Mouse (Mus musculus): ENCODE data around the gene Sgpl1. TPM values are rescaled to one million over a fixed set of nuclear protein-coding genes. Genes with fewer than 3 reads are reported as not detected.

Sgpl1 gene
- polyA plus RNA-seq, 1 experiment = not detected

GRCm38 (mm10) chr10:61146119-61146806 lies 1.2 kb downstream of the Sgpl1 start:
- WGBS = under 1% methylated on average over 52 of the region's 53 CpGs
- TF ChIP-seq CTCF (IDR thresholded peaks at IDR 0.05; ENCODE audit: insufficient read depth, low read depth, low read length) (no peak), POLR2A (IDR thresholded peaks at IDR 0.05; ENCODE audit: insufficient read depth, low read depth, low read length) (no peak)
- Histone ChIP-seq H3K4me1 (ENCODE audit: control insufficient read depth, insufficient read depth, low read length) (no peaks in the 10 kb centered on the region), H3K27ac (ENCODE audit: insufficient read depth, low read depth, low read length) (peak overlapping the region; percentile 63; the same call in 1 of the 2 replicates), H3K4me3 (ENCODE audit: insufficient read depth, low read depth, low read length) (peak overlapping the region; percentile 77)

- 0 out of 2 replicates have a peak overlapping the region, but pooled peaks have one; percentile 63 for H3K27ac ChIP-seq (ENCODE audit: insufficient read depth, low read depth, low read length)
- 0% methylated on average over 3 of the region's 3 CpGs for WGBS
- TF ChIP-seq CTCF (IDR thresholded peaks at IDR 0.05; ENCODE audit: insufficient read depth, low read depth, low read length) (no peak), POLR2A (IDR thresholded peaks at IDR 0.05; ENCODE audit: insufficient read depth, low read depth, low read length) (no peak)
- H3K4me1 ChIP-seq (ENCODE audit: control insufficient read depth, insufficient read depth, low read length) = no peaks in the 10 kb centered on the region
- peak overlapping the region; percentile 77 for H3K4me3 ChIP-seq (ENCODE audit: insufficient read depth, low read depth, low read length)
These were observed 1.8 kb downstream of the Sgpl1 start for GRCm38 (mm10) chr10:61145766-61146118.

- 93% methylated on average over 2 of the region's 2 CpGs for WGBS
- H3K4me1 ChIP-seq (ENCODE audit: control insufficient read depth, insufficient read depth, low read length) = no peaks in the 10 kb centered on the region
- no peak overlapping the region for H3K4me3 ChIP-seq (ENCODE audit: insufficient read depth, low read depth, low read length)
- no peak overlapping the region for H3K27ac ChIP-seq (ENCODE audit: insufficient read depth, low read depth, low read length)
- TF ChIP-seq POLR2A (IDR thresholded peaks at IDR 0.05; ENCODE audit: insufficient read depth, low read depth, low read length) = no peak
- no peak for TF ChIP-seq CTCF (IDR thresholded peaks at IDR 0.05; ENCODE audit: insufficient read depth, low read depth, low read length)
These were observed 4.2 kb downstream of the Sgpl1 start for GRCm38 (mm10) chr10:61143343-61143742.

- H3K4me3 ChIP-seq (ENCODE audit: insufficient read depth, low read depth, low read length) = no peak overlapping the region
- TF ChIP-seq POLR2A (IDR thresholded peaks at IDR 0.05; ENCODE audit: insufficient read depth, low read depth, low read length) (no peak), CTCF (IDR thresholded peaks at IDR 0.05; ENCODE audit: insufficient read depth, low read depth, low read length) (no peak)
- WGBS = 84% methylated on average over 1 of the region's 1 CpGs
- no peaks in the 10 kb centered on the region for H3K4me1 ChIP-seq (ENCODE audit: control insufficient read depth, insufficient read depth, low read length)
- H3K27ac ChIP-seq (ENCODE audit: insufficient read depth, low read depth, low read length) = no peak overlapping the region
These were observed 9.9 kb downstream of the Sgpl1 start for GRCm38 (mm10) chr10:61137567-61137966.

- whole genome bisulfite sequencing = 76% methylated on average over 3 of the region's 3 CpGs
- H3K4me1 ChIP-seq (ENCODE audit: control insufficient read depth, insufficient read depth, low read length) = no peaks in the 10 kb centered on the region
- no peak overlapping the region for H3K4me3 ChIP-seq (ENCODE audit: insufficient read depth, low read depth, low read length)
- TF ChIP-seq POLR2A (IDR thresholded peaks at IDR 0.05; ENCODE audit: insufficient read depth, low read depth, low read length) = no peak
- no peak for TF ChIP-seq CTCF (IDR thresholded peaks at IDR 0.05; ENCODE audit: insufficient read depth, low read depth, low read length)
- no peak overlapping the region for H3K27ac ChIP-seq (ENCODE audit: insufficient read depth, low read depth, low read length)
These were observed 12.2 kb downstream of the Sgpl1 start for GRCm38 (mm10) chr10:61135226-61135839.

GRCm38 (mm10) chr10:61134041-61134440 lies 13.5 kb downstream of the Sgpl1 start:
- TF ChIP-seq POLR2A (IDR thresholded peaks at IDR 0.05; ENCODE audit: insufficient read depth, low read depth, low read length) = no peak
- no peak for TF ChIP-seq CTCF (IDR thresholded peaks at IDR 0.05; ENCODE audit: insufficient read depth, low read depth, low read length)
- 57% methylated on average over 4 of the region's 4 CpGs for WGBS
- Histone ChIP-seq H3K4me3 (ENCODE audit: insufficient read depth, low read depth, low read length) (no peak overlapping the region), H3K4me1 (ENCODE audit: control insufficient read depth, insufficient read depth, low read length) (no peaks in the 10 kb centered on the region), H3K27ac (ENCODE audit: insufficient read depth, low read depth, low read length) (no peak overlapping the region)

GRCm38 (mm10) chr10:61130959-61131358 lies 16.5 kb downstream of the Sgpl1 start:
- Histone ChIP-seq H3K4me1 (ENCODE audit: control insufficient read depth, insufficient read depth, low read length) (no peaks in the 10 kb centered on the region), H3K27ac (ENCODE audit: insufficient read depth, low read depth, low read length) (no peak overlapping the region), H3K4me3 (ENCODE audit: insufficient read depth, low read depth, low read length) (no peak overlapping the region)
- TF ChIP-seq POLR2A (IDR thresholded peaks at IDR 0.05; ENCODE audit: insufficient read depth, low read depth, low read length) = no peak
- WGBS = 79% methylated on average over 3 of the region's 3 CpGs

- Histone ChIP-seq H3K4me3 (ENCODE audit: insufficient read depth, low read depth, low read length) (no peak overlapping the region), H3K27ac (ENCODE audit: insufficient read depth, low read depth, low read length) (no peak overlapping the region), H3K4me1 (ENCODE audit: control insufficient read depth, insufficient read depth, low read length) (no peaks in the 10 kb centered on the region)
- 93% methylated on average over 1 of the region's 1 CpGs for WGBS
- TF ChIP-seq CTCF (IDR thresholded peaks at IDR 0.05; ENCODE audit: insufficient read depth, low read depth, low read length) (no peak), POLR2A (IDR thresholded peaks at IDR 0.05; ENCODE audit: insufficient read depth, low read depth, low read length) (no peak)
These were observed 18.7 kb downstream of the Sgpl1 start for GRCm38 (mm10) chr10:61128701-61129365.

- TF ChIP-seq CTCF (IDR thresholded peaks at IDR 0.05; ENCODE audit: insufficient read depth, low read depth, low read length) (no peak), POLR2A (IDR thresholded peaks at IDR 0.05; ENCODE audit: insufficient read depth, low read depth, low read length) (no peak)
- Histone ChIP-seq H3K4me1 (ENCODE audit: control insufficient read depth, insufficient read depth, low read length) (no peaks in the 10 kb centered on the region), H3K27ac (ENCODE audit: insufficient read depth, low read depth, low read length) (no peak overlapping the region), H3K4me3 (ENCODE audit: insufficient read depth, low read depth, low read length) (no peak overlapping the region)
- WGBS = 93% methylated on average over 2 of the region's 2 CpGs
These were observed 23.0 kb downstream of the Sgpl1 start for GRCm38 (mm10) chr10:61124462-61124861.
